Mouse (Mus musculus) hindbrain, embryonic 12.5 days (tissue): ENCODE data around the gene Gm21985. TPM values are rescaled to one million over a fixed set of nuclear protein-coding genes. Genes with fewer than 3 reads are reported as not detected.

Experiments used
- ATAC-seq: fragments of 200-750 bp; cut with Nextera tagmentation; 2 replicates; pipeline ENCODE4 v1.8.0; 2017; ENCODE audit warnings: moderate TSS enrichment; ENCODE audit not compliant: low FRiP score
- H3K27ac ChIP-seq: fragments of 300-500 bp; sonication (generic); 2 replicates; pipeline ENCODE4 v1.5.1; 2016; ENCODE audit warnings: mild to moderate bottlenecking
- H3K27me3 ChIP-seq: fragments of 300-500 bp; sonication (generic); 2 replicates; pipeline ENCODE4 v1.6.1; 2016; ENCODE audit warnings: mild to moderate bottlenecking
- H3K36me3 ChIP-seq: fragments of 300-500 bp; sonication (generic); 2 replicates; pipeline ENCODE4 v1.6.1; 2016; ENCODE audit warnings: mild to moderate bottlenecking
- H3K4me1 ChIP-seq: fragments of 300-500 bp; sonication (generic); 2 replicates; pipeline ENCODE4 v1.6.1; 2016
- H3K4me2 ChIP-seq: fragments of 300-500 bp; sonication (generic); replicated peaks from 2 replicates; pipeline ENCODE4 v1.6.1; 2016; ENCODE audit warnings: mild to moderate bottlenecking
- H3K4me3 ChIP-seq: fragments of 300-500 bp; sonication (generic); 2 replicates; pipeline ENCODE4 v1.5.1; 2016; ENCODE audit warnings: mild to moderate bottlenecking
- H3K9ac ChIP-seq: fragments of 300-500 bp; sonication (generic); 2 replicates; pipeline ENCODE4 v1.6.1; 2016; ENCODE audit warnings: mild to moderate bottlenecking, moderate library complexity
- H3K9me3 ChIP-seq: fragments of 300-500 bp; sonication (generic); replicated peaks from 2 replicates; pipeline ENCODE4 v1.6.1; 2016; ENCODE audit warnings: mild to moderate bottlenecking
- WGBS: fragments of 180-500 bp; shearing (Covaris S2); methylation state at CpG from one replicate; pipeline ENCODE4 v1.1.7; 2016; 5-methylcytosine and 5-hydroxymethylcytosine counted together
- polyA plus RNA-seq: library from polyadenylated mRNA; unstranded; fragments of >200 nt; fragmentation: Nextera tagmentation; extraction: Ambion mirVana; gene quantifications from 2 replicates; pipeline ENCODE4 v1.2.1, GENCODE M21; 2016

Gm21985 gene
- polyA plus RNA-seq, 1 experiment from 2014 or later: not detected

- ATAC-seq: no peak
- Histone ChIP-seq H3K4me2 (no peak overlapping the region), H3K4me1 (no peaks in the 10 kb centered on the region), H3K27me3 (no peaks in the 10 kb centered on the region), H3K9ac (no peak overlapping the region), H3K27ac (no peak overlapping the region), H3K4me3 (no peak overlapping the region), H3K36me3 (no peaks in the 10 kb centered on the region), H3K9me3 (no peaks in the 10 kb centered on the region)
- 96% methylated on average over 4 of the region's 4 CpGs for WGBS
Observed at GRCm38 (mm10) chr2:112298221-112298620, 32.1 kb downstream of the Gm21985 start.

- Histone ChIP-seq H3K36me3 (no peaks in the 10 kb centered on the region), H3K27me3 (no peaks in the 10 kb centered on the region), H3K4me1 (no peaks in the 10 kb centered on the region), H3K4me3 (no peak overlapping the region), H3K9me3 (no peaks in the 10 kb centered on the region), H3K27ac (no peak overlapping the region), H3K9ac (no peak overlapping the region), H3K4me2 (no peak overlapping the region)
- WGBS: 92% methylated on average over 3 of the region's 3 CpGs
- ATAC-seq: no peak
Observed at GRCm38 (mm10) chr2:112308671-112309070, 42.6 kb downstream of the Gm21985 start.

DNA sequence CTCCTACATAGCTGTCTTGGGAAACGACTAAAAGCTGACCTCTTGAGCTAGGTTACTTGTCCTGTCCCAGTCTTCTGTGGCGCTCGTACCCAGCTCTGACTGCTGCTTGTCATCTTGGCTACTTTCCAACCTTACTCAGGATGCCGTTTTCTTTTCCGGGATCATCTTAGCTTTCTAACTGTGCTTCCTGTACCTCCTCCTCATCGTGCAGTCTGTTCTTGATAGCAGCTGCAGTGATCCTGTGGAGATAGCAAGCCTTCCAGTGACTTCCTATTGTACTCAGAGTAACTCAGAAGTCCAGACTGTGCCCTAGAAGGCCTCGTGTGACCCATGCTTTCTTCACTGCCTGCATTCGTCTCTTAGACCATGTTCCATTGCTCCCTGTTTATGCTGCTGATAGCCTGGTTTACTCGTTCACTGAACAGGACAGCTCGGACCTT, 43.1 kb downstream of the Gm21985 start:
- Histone ChIP-seq H3K4me2 (no peak overlapping the region), H3K9ac (no peak overlapping the region), H3K27ac (no peak overlapping the region), H3K36me3 (no peaks in the 10 kb centered on the region), H3K4me3 (no peak overlapping the region), H3K4me1 (no peaks in the 10 kb centered on the region), H3K9me3 (no peaks in the 10 kb centered on the region), H3K27me3 (no peaks in the 10 kb centered on the region)
- no peak for ATAC-seq
- 82% methylated on average over 10 of the region's 10 CpGs for WGBS

DNA sequence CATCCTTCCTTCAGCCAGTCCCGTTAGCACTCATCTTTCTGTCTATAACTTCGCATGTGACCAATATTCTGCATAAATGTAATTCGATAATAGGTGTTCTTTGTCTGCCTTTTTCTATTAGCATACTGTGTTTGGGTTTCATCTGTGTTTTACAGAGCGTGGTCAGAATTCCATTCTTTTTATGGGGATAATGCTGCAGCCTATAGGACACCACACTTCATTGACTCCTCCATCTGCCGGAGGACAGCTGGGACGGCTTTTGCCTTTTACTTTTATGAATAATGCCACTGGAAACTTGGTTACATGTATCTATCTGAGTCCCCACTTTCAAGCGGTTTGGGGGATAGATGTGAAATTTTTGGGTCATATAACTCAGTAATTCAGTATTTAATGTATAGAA, 49.5 kb downstream of the Gm21985 start:
- Histone ChIP-seq H3K4me2 (no peak overlapping the region), H3K27ac (no peak overlapping the region), H3K9me3 (no peaks in the 10 kb centered on the region), H3K4me1 (no peaks in the 10 kb centered on the region), H3K27me3 (no peaks in the 10 kb centered on the region), H3K9ac (no peak overlapping the region), H3K4me3 (no peak overlapping the region), H3K36me3 (no peaks in the 10 kb centered on the region)
- WGBS: 85% methylated on average over 7 of the region's 7 CpGs
- no peak for ATAC-seq

GRCm38 (mm10) chr2:112318227-112318626, 52.1 kb downstream of the Gm21985 start:
- H3K4me2 ChIP-seq: no peak overlapping the region
- no peaks in the 10 kb centered on the region for H3K9me3 ChIP-seq
- no peak for ATAC-seq
- H3K27me3 ChIP-seq: no peaks in the 10 kb centered on the region
- no peaks in the 10 kb centered on the region for H3K4me1 ChIP-seq
- H3K27ac ChIP-seq: no peak overlapping the region
- H3K9ac ChIP-seq: no peak overlapping the region
- no peaks in the 10 kb centered on the region for H3K36me3 ChIP-seq
- 91% methylated on average over 2 of the region's 2 CpGs for WGBS
- no peak overlapping the region for H3K4me3 ChIP-seq

- ATAC-seq: no peak
- Histone ChIP-seq H3K27me3 (no peaks in the 10 kb centered on the region), H3K9ac (no peak overlapping the region), H3K36me3 (no peaks in the 10 kb centered on the region), H3K27ac (no peak overlapping the region), H3K4me2 (no peak overlapping the region), H3K9me3 (no peaks in the 10 kb centered on the region), H3K4me3 (no peak overlapping the region), H3K4me1 (no peaks in the 10 kb centered on the region)
- WGBS: 88% methylated on average over 7 of the region's 7 CpGs
Observed at GRCm38 (mm10) chr2:112318905-112319304, 52.8 kb downstream of the Gm21985 start.

DNA sequence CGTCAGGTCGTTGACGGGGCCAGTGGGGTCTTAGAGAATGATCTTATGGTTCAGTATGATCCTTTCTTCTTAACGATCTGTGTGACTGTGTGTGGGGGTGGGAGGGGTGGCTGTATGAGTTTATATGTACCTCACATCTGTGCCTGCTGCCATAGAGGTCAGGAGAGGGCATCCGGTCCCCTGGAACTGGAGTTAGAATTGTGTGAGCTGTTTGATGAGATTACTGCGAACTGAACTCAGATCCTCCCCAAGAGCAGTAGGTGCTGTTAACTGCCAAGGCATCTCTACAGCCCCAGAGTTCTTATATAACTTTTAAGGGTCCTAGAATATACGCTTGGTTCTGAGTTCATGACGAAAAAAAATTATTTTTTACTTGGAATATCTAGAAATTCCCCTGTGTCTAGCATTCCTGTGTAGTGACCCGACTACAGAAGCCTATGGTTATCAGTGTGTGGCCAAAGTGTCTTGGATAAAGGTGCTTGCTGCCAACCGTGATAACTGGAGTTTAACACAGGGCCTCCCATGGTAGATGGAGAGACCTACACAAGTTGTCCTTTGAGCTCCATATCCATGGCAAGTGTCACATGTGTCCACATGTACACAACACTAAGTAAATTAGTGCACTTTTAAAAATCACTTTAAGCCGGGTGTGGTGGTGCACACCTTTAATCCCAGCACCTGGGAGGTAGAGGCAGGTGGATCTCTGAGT, 62.1 kb downstream of the Gm21985 start:
- no peaks in the 10 kb centered on the region for H3K4me1 ChIP-seq
- H3K4me2 ChIP-seq: no peak overlapping the region
- H3K27me3 ChIP-seq: no peaks in the 10 kb centered on the region
- H3K9ac ChIP-seq: no peak overlapping the region
- no peaks in the 10 kb centered on the region for H3K9me3 ChIP-seq
- no peaks in the 10 kb centered on the region for H3K36me3 ChIP-seq
- no peak overlapping the region for H3K4me3 ChIP-seq
- 84% methylated on average over 11 of the region's 11 CpGs for WGBS
- no peak overlapping the region for H3K27ac ChIP-seq
- no peak for ATAC-seq

DNA sequence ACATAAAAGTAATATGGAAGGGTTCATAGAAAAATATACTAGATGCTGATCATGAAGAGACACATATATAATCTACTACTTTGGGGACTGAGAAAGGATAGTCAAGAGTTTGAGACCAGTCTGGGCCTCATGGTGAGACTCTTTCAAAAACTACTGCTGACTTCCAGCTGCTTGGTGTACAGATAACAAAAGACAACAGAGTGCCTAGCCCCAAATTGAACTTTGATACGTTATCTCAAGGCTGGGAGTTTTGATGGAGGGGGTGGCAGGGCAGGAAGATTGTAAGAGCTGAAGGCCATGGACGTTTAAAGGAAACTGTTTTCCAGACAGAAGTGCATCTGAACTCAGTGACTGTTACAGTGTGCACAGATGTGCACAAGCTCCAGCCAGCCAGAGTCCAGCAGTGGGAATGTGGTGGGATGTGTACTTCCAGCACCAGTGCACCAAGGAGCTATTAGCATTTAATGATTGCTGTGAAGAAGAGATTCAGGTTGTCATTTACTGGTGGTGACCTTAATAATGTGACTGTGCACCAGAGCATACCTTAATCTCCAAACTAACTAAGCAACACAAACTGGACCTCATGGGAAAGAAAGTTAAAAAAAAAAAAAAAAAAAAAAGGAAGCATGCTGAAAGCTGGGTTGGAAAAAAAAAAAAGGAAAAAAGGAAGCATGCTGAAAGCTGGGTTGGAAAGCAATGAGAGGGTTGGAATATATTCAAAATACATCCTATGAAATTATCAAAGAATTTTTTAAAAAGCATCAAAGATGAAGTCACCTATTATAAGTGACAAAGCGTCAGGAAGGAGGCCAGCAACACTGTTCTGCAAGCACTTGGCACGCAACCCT, 66.2 kb downstream of the Gm21985 start:
- peaks cover 13% of the 10 kb centered on the region for H3K36me3 ChIP-seq
- H3K9me3 ChIP-seq: no peaks in the 10 kb centered on the region
- 77% methylated on average over 4 of the region's 4 CpGs for WGBS

DNA sequence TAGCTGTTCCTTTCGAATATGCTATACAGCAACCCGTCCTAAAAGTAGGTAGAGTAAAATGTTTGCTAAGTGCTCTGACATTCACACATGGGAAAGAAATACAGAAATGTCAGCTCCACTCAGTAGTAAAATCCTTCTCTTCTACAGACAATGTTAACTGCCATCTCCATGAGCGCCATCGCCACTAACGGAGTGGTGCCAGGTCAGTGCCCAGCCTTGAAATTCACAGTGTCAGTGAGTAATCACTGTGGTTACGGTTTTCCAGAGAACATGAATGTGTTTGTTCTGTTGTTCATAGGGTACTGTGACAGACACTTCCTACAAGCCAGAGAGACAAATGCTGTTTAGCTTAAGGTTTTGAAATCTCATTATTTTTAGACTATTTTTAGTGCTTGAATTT, 71.1 kb downstream of the Gm21985 start:
- no peak overlapping the region for H3K4me2 ChIP-seq
- no peak overlapping the region for H3K27ac ChIP-seq
- H3K9me3 ChIP-seq: no peaks in the 10 kb centered on the region
- H3K4me3 ChIP-seq: no peak overlapping the region
- peaks cover 44% of the 10 kb centered on the region for H3K36me3 ChIP-seq
- ATAC-seq: no peak
- no peak overlapping the region for H3K9ac ChIP-seq
- H3K4me1 ChIP-seq: no peaks in the 10 kb centered on the region
- WGBS: 95% methylated on average over 6 of the region's 6 CpGs
- no peaks in the 10 kb centered on the region for H3K27me3 ChIP-seq

More for the DNA sequence above, 66.2 kb downstream of the Gm21985 start:
- no peak overlapping the region for H3K4me2 ChIP-seq
- H3K27me3 ChIP-seq: no peaks in the 10 kb centered on the region
- no peak overlapping the region for H3K9ac ChIP-seq
- H3K4me1 ChIP-seq: no peaks in the 10 kb centered on the region
- H3K4me3 ChIP-seq: no peak overlapping the region
- ATAC-seq: no peak
- no peak overlapping the region for H3K27ac ChIP-seq

- Histone ChIP-seq H3K27me3 (no peaks in the 10 kb centered on the region), H3K4me1 (no peaks in the 10 kb centered on the region), H3K9me3 (no peaks in the 10 kb centered on the region), H3K4me2 (no peak overlapping the region), H3K9ac (no peak overlapping the region), H3K36me3 (peaks cover 47% of the 10 kb centered on the region), H3K27ac (no peak overlapping the region), H3K4me3 (no peak overlapping the region)
- WGBS: 94% methylated on average over 2 of the region's 2 CpGs
- no peak for ATAC-seq
Observed at GRCm38 (mm10) chr2:112339736-112340135, 73.6 kb downstream of the Gm21985 start.

DNA sequence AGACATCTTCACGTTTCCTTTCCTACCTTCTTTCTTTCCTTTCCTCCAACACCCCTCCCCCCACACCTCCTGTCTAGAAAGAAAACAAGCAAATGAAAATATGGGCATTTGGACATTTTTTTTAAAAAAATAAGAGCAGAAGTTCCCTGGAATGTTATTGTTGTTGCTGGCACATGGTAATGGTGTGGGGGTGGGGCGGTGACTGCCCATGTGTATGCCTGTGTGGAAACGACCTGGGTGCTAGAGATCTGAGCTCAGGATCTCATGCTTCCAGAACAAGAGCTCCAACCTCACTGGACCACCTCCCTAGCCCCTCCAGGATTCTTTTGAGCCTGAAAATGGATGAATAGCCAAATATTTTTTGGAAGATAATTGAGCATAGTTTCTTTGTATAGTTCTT, 75.0 kb downstream of the Gm21985 start:
- H3K27me3 ChIP-seq: no peaks in the 10 kb centered on the region
- no peaks in the 10 kb centered on the region for H3K4me1 ChIP-seq
- peaks cover 48% of the 10 kb centered on the region for H3K36me3 ChIP-seq
- H3K9ac ChIP-seq: no peak overlapping the region
- no peaks in the 10 kb centered on the region for H3K9me3 ChIP-seq
- WGBS: 79% methylated on average over 3 of the region's 3 CpGs
- no peak overlapping the region for H3K4me3 ChIP-seq
- H3K4me2 ChIP-seq: no peak overlapping the region
- no peak overlapping the region for H3K27ac ChIP-seq
- no peak for ATAC-seq

GRCm38 (mm10) chr2:112348246-112348645, 82.1 kb downstream of the Gm21985 start:
- H3K9ac ChIP-seq: no peak overlapping the region
- H3K4me2 ChIP-seq: no peak overlapping the region
- H3K27me3 ChIP-seq: no peaks in the 10 kb centered on the region
- H3K4me3 ChIP-seq: no peak overlapping the region
- ATAC-seq: no peak
- no peak overlapping the region for H3K27ac ChIP-seq
- H3K4me1 ChIP-seq: no peaks in the 10 kb centered on the region
- 90% methylated on average over 3 of the region's 3 CpGs for WGBS
- peaks cover 42% of the 10 kb centered on the region for H3K36me3 ChIP-seq
- no peaks in the 10 kb centered on the region for H3K9me3 ChIP-seq
